Mouse (Mus musculus): Measurements from ENCODE around the gene Arl11. TPM values are rescaled to one million over a fixed set of nuclear protein-coding genes. Genes with fewer than 3 reads are reported as not detected.

Gene Arl11
- total and polyA plus RNA-seq, 3 experiments = 0.12 to 0.68 TPM; not detected in 1

- H3K27ac ChIP-seq (ENCODE audit: control insufficient read depth, low read depth, low read length) = no peak overlapping the region
- TF ChIP-seq MXI1 (IDR thresholded peaks at IDR 0.05; ENCODE audit: low read depth, low read length) (peak; percentile 22; the same call in 1 of the 2 replicates), CHD1 (IDR thresholded peaks at IDR 0.05; ENCODE audit: low read depth, low read length) (no peak), USF2 (IDR thresholded peaks at IDR 0.05; ENCODE audit: borderline replicate concordance in 1 of 2, insufficient read depth in 1 of 2, low read depth in 1 of 2, low read length in 2 of 2) (no peak), ZKSCAN1 (IDR thresholded peaks at IDR 0.05; ENCODE audit: low read depth, low read length) (no peak), SIN3A (IDR thresholded peaks at IDR 0.05; ENCODE audit: low read length) (0 out of 2 replicates have a peak, but pooled peaks have one; percentile 36), RAD21 (IDR thresholded peaks at IDR 0.05; ENCODE audit: low read depth, low read length) (peak; percentile 79), ZC3H11A (IDR thresholded peaks at IDR 0.05; ENCODE audit: low read depth, low read length) (peak; percentile 80), KAT2A (conservative IDR thresholded peaks at IDR 0.05; ENCODE audit: low read depth, low read length) (no peak), MAZ (IDR thresholded peaks at IDR 0.05; ENCODE audit: low read depth, low read length) (no peak), TAL1 (IDR thresholded peaks at IDR 0.05; ENCODE audit: low read length) (no peak), GABPA (IDR thresholded peaks at IDR 0.05; ENCODE audit: low read depth, low read length) (no peak), RCOR1 (IDR thresholded peaks at IDR 0.05; ENCODE audit: low read depth, low read length) (no peak), CTCF (IDR thresholded peaks at IDR 0.05 in 2 of 3, conservative IDR thresholded peaks at IDR 0.05 in 1 of 3; ENCODE audit: control insufficient read depth in 1 of 3, insufficient read depth in 1 of 3, low read depth in 2 of 3, low read length in 3 of 3, poor library complexity in 1 of 3, severe bottlenecking in 1 of 3) (peak; percentile 66 to 83 (median 71)), POLR2AphosphoS2 (IDR thresholded peaks at IDR 0.05; ENCODE audit: low read length) (no peak), POLR2A (IDR thresholded peaks at IDR 0.05; ENCODE audit: control insufficient read depth in 1 of 2, insufficient read depth in 1 of 2, low read depth in 1 of 2, low read length in 2 of 2, poor library complexity in 1 of 2) (no peak), TCF12 (IDR thresholded peaks at IDR 0.05; ENCODE audit: low read depth, low read length) (no peak), USF1 (IDR thresholded peaks at IDR 0.05; ENCODE audit: low read depth, low read length) (no peak), EP300 (IDR thresholded peaks at IDR 0.05; ENCODE audit: low read depth in 1 of 2, low read length in 2 of 2) (no peak), SMC3 (IDR thresholded peaks at IDR 0.05; ENCODE audit: low read depth, low read length) (peak; percentile 87), NELFE (IDR thresholded peaks at IDR 0.05; ENCODE audit: low read depth, low read length) (no peak), POLR2AphosphoS5 (IDR thresholded peaks at IDR 0.05; ENCODE audit: borderline replicate concordance, low read depth, low read length) (no peak)
- peaks cover 0 to 6% of the 10 kb centered on the region in 2 experiments; a peak in 1 of 4 replicates for H3K4me1 ChIP-seq (ENCODE audit: control insufficient read depth in 1 of 2, insufficient read depth in 2 of 2, low read length in 2 of 2)
- no peaks in the 10 kb centered on the region for H3K79me2 ChIP-seq (ENCODE audit: control insufficient read depth, insufficient read depth, low read length, poor library complexity)
- H3K36me3 ChIP-seq (ENCODE audit: control insufficient read depth in 1 of 2, insufficient read depth in 2 of 2, low read length in 2 of 2) = peaks cover 0 to 3% of the 10 kb centered on the region in 2 experiments; a peak in 1 of 4 replicates
- no peaks in the 10 kb centered on the region for H3K27me3 ChIP-seq (ENCODE audit: control insufficient read depth in 1 of 2, insufficient read depth in 2 of 2, low read length in 2 of 2)
- DNase-seq (ENCODE audit: low read depth, low spot score) = peak; percentile 89
- no peaks in the 10 kb centered on the region for H3K9me3 ChIP-seq (replicated peaks; ENCODE audit: insufficient read depth, low read length)
- peak overlapping the region; percentile 20 to 39; a peak in 2 of 4 replicates for H3K4me3 ChIP-seq (ENCODE audit: control insufficient read depth in 1 of 2, insufficient read depth in 1 of 2, low read depth in 2 of 2, low read length in 2 of 2)
- peak overlapping the region; percentile 60 for H3K9ac ChIP-seq (ENCODE audit: control insufficient read depth, low read depth, low read length, poor library complexity, severe bottlenecking)
Observed at GRCm38 (mm10) chr14:61330996-61331561, 21.5 kb downstream of the Arl11 start.
